Mouse (Mus musculus) erythroblast, embryonic 14.5 days (primary cell): ENCODE measurements around the gene Homer1. TPM values are rescaled to one million over a fixed set of nuclear protein-coding genes. Genes with fewer than 3 reads are reported as not detected.

Experiments used
- H3K27me3 ChIP-seq: 2 replicates; pipeline ENCODE4 v1.6.1; 2012; ENCODE audit warnings: inconsistent platforms; ENCODE audit not compliant: control insufficient read depth
- H3K36me3 ChIP-seq: 2 replicates; pipeline ENCODE4 v1.6.1; 2012; ENCODE audit warnings: mild to moderate bottlenecking, inconsistent platforms; ENCODE audit not compliant: control insufficient read depth
- H3K4me1 ChIP-seq: 2 replicates; pipeline ENCODE4 v1.6.1; 2012; ENCODE audit warnings: inconsistent platforms; ENCODE audit not compliant: control insufficient read depth
- H3K4me3 ChIP-seq: replicated peaks from 2 replicates; pipeline ENCODE3; 2012; ENCODE audit warnings: moderate library complexity, mild to moderate bottlenecking, inconsistent platforms
- H3K9me3 ChIP-seq: 2 replicates; pipeline ENCODE4 v1.6.1; 2012; ENCODE audit warnings: low read length, inconsistent platforms, mixed read lengths; ENCODE audit not compliant: control insufficient read depth
- GATA1 ChIP-seq: IDR thresholded peaks from 2 replicates; pipeline ENCODE4 v1.6.1; 2012; ENCODE audit warnings: low read length, inconsistent platforms, mixed read lengths
- TAL1 ChIP-seq: IDR thresholded peaks from 3 replicates; pipeline ENCODE4 v1.6.1; 2012; ENCODE audit warnings: low read length, inconsistent platforms, mixed read lengths
- polyA plus RNA-seq: library from polyadenylated mRNA; stranded (reverse); fragments of >175 nt; gene quantifications from 2 replicates; pipeline ENCODE4 v1.2.3, GENCODE M21; 2012

The Homer1 gene
- polyA plus RNA-seq, 1 experiment: 0.23 TPM

GRCm38 (mm10) chr13:93354420-93355278 is 55.2 kb downstream of the Homer1 start:
- Histone ChIP-seq H3K27me3 (no peaks in the 10 kb centered on the region), H3K4me1 (peaks cover 22% of the 10 kb centered on the region), H3K9me3 (no peaks in the 10 kb centered on the region), H3K36me3 (peaks cover 38% of the 10 kb centered on the region), H3K4me3 (no peak overlapping the region)
- no peak for TF ChIP-seq TAL1
- TF ChIP-seq GATA1: no peak

- TF ChIP-seq GATA1: no peak
- TF ChIP-seq TAL1: no peak
- H3K9me3 ChIP-seq: no peaks in the 10 kb centered on the region
- H3K27me3 ChIP-seq: no peaks in the 10 kb centered on the region
- peaks cover 19% of the 10 kb centered on the region for H3K4me1 ChIP-seq
- no peak overlapping the region for H3K4me3 ChIP-seq
- peaks cover 32% of the 10 kb centered on the region for H3K36me3 ChIP-seq
These were observed 55.8 kb downstream of the Homer1 start for GRCm38 (mm10) chr13:93355279-93355587.

- Histone ChIP-seq H3K27me3 (no peaks in the 10 kb centered on the region), H3K4me1 (peaks cover 2% of the 10 kb centered on the region), H3K9me3 (no peaks in the 10 kb centered on the region), H3K36me3 (peaks cover 21% of the 10 kb centered on the region), H3K4me3 (no peak overlapping the region)
- no peak for TF ChIP-seq GATA1
- TF ChIP-seq TAL1: no peak
These were observed 59.1 kb downstream of the Homer1 start for GRCm38 (mm10) chr13:93358522-93358921.

GRCm38 (mm10) chr13:93367555-93367954 is 68.1 kb downstream of the Homer1 start:
- TF ChIP-seq TAL1 (no peak), GATA1 (no peak)
- no peaks in the 10 kb centered on the region for H3K27me3 ChIP-seq
- no peak overlapping the region for H3K4me3 ChIP-seq
- H3K36me3 ChIP-seq: peaks cover 10% of the 10 kb centered on the region
- H3K9me3 ChIP-seq: no peaks in the 10 kb centered on the region
- peaks cover 5% of the 10 kb centered on the region for H3K4me1 ChIP-seq

- Histone ChIP-seq H3K4me1 (peaks cover 7% of the 10 kb centered on the region), H3K9me3 (no peaks in the 10 kb centered on the region), H3K27me3 (no peaks in the 10 kb centered on the region), H3K36me3 (peaks cover 6% of the 10 kb centered on the region), H3K4me3 (no peak overlapping the region)
- no peak for TF ChIP-seq TAL1
- TF ChIP-seq GATA1: no peak
These were observed 69.6 kb downstream of the Homer1 start for GRCm38 (mm10) chr13:93368812-93369584.

GRCm38 (mm10) chr13:93374457-93374856 is 75.0 kb downstream of the Homer1 start:
- TF ChIP-seq GATA1 (no peak), TAL1 (no peak)
- H3K36me3 ChIP-seq: peaks cover 13% of the 10 kb centered on the region
- peaks cover 28% of the 10 kb centered on the region for H3K4me1 ChIP-seq
- H3K9me3 ChIP-seq: peaks cover 4% of the 10 kb centered on the region
- no peaks in the 10 kb centered on the region for H3K27me3 ChIP-seq
- H3K4me3 ChIP-seq: no peak overlapping the region

- H3K4me3 ChIP-seq: no peak overlapping the region
- peaks cover 65% of the 10 kb centered on the region for H3K4me1 ChIP-seq
These were observed 79.1 kb downstream of the Homer1 start for GRCm38 (mm10) chr13:93378493-93378892.

GRCm38 (mm10) chr13:93380399-93381063 is 81.1 kb downstream of the Homer1 start:
- Histone ChIP-seq H3K4me3 (peak overlapping the region; percentile 39), H3K9me3 (no peaks in the 10 kb centered on the region), H3K4me1 (peaks cover 80% of the 10 kb centered on the region), H3K27me3 (no peaks in the 10 kb centered on the region), H3K36me3 (peaks cover 18% of the 10 kb centered on the region)
- TF ChIP-seq GATA1 (no peak; the same call in 1 of the 2 replicates), TAL1 (peak; percentile 31; the same call in 2 of the 3 replicates)

More at GRCm38 (mm10) chr13:93378493-93378892, 79.1 kb downstream of the Homer1 start:
- H3K36me3 ChIP-seq: peaks cover 15% of the 10 kb centered on the region
- TF ChIP-seq GATA1 (no peak), TAL1 (no peak)
- peaks cover 4% of the 10 kb centered on the region for H3K9me3 ChIP-seq
- H3K27me3 ChIP-seq: no peaks in the 10 kb centered on the region

GRCm38 (mm10) chr13:93381301-93381700 is 81.9 kb downstream of the Homer1 start:
- H3K27me3 ChIP-seq: no peaks in the 10 kb centered on the region
- H3K9me3 ChIP-seq: no peaks in the 10 kb centered on the region
- H3K4me3 ChIP-seq: peak overlapping the region; percentile 39
- H3K36me3 ChIP-seq: peaks cover 18% of the 10 kb centered on the region
- peaks cover 84% of the 10 kb centered on the region for H3K4me1 ChIP-seq
- TF ChIP-seq GATA1 (peak; percentile 93), TAL1 (peak; percentile 94)
